Mouse (Mus musculus) limb, embryonic 11.5 days (tissue): ENCODE results near the gene Kmt2e. TPM values are rescaled to one million over a fixed set of nuclear protein-coding genes. Genes with fewer than 3 reads are reported as not detected.
"Not testable (repeated sequence)": the region's sequence is repeated elsewhere in the genome, so short reads cannot be mapped to it uniquely, and the experiment has no call there.

Experiments used
- ATAC-seq: fragments of 200-750 bp; cut with Nextera tagmentation; 2 replicates; pipeline ENCODE4 v1.8.0; 2017; ENCODE audit warnings: low read depth; ENCODE audit not compliant: insufficient number of reproducible peaks, low FRiP score, low TSS enrichment
- DNase-seq: peaks from one replicate; pipeline ENCODE4 v3.0.0-alpha.2; 2015; ENCODE audit warnings: low spot score
- H3K27ac ChIP-seq: fragments of 300-500 bp; sonication (generic); replicated peaks from 2 replicates; pipeline ENCODE4 v1.5.1; 2014; ENCODE audit warnings: low read depth, mild to moderate bottlenecking, low read length
- H3K27me3 ChIP-seq: fragments of 300-500 bp; sonication (generic); 2 replicates; pipeline ENCODE4 v1.6.1; 2014; ENCODE audit warnings: mild to moderate bottlenecking, low read length, mixed read lengths; ENCODE audit not compliant: control insufficient read depth, insufficient read depth
- H3K36me3 ChIP-seq: fragments of 300-500 bp; sonication (generic); 2 replicates; pipeline ENCODE4 v1.6.1; 2014; ENCODE audit warnings: mild to moderate bottlenecking, low read length, moderate library complexity, mixed read lengths; ENCODE audit not compliant: control insufficient read depth, insufficient read depth
- H3K4me1 ChIP-seq: fragments of 300-500 bp; sonication (generic); 2 replicates; pipeline ENCODE4 v1.6.1; 2014; ENCODE audit warnings: low read length, mixed read lengths; ENCODE audit not compliant: control insufficient read depth, insufficient read depth
- H3K4me2 ChIP-seq: fragments of 300-500 bp; sonication (generic); 2 replicates; pipeline ENCODE4 v1.6.1; 2014; ENCODE audit warnings: low read depth, mild to moderate bottlenecking, moderate library complexity; ENCODE audit not compliant: severe bottlenecking
- H3K4me3 ChIP-seq: fragments of 300-500 bp; sonication (generic); 2 replicates; pipeline ENCODE4 v1.5.1; 2014; ENCODE audit warnings: low read depth, low read length
- H3K9ac ChIP-seq: fragments of 300-500 bp; sonication (generic); 2 replicates; pipeline ENCODE4 v1.6.1; 2014; ENCODE audit warnings: mild to moderate bottlenecking, low read length
- H3K9me3 ChIP-seq: fragments of 300-500 bp; sonication (generic); 2 replicates; pipeline ENCODE4 v1.6.1; 2016; ENCODE audit warnings: low read length; ENCODE audit not compliant: control insufficient read depth
- WGBS: fragments of 180-500 bp; shearing (Covaris S2); extraction: QIAGEN DNeasy Blood & Tissue Kit; methylation state at CpG from one replicate; pipeline ENCODE4 v1.1.7; 2014; 5-methylcytosine and 5-hydroxymethylcytosine counted together
- polyA plus RNA-seq: library from polyadenylated mRNA; unstranded; fragments of >200 nt; fragmentation: Nextera tagmentation; extraction: Ambion mirVana; gene quantifications from 2 replicates; pipeline ENCODE4 v1.2.1, GENCODE M21; 2014

Kmt2e gene
- polyA plus RNA-seq, 1 experiment from 2014 or later = 90.6 TPM

GRCm38 (mm10) chr5:23453561-23453960 is 19.3 kb downstream of the Kmt2e start:
- not testable (repeated sequence) for H3K36me3 ChIP-seq, H3K27ac ChIP-seq, H3K9ac ChIP-seq, H3K9me3 ChIP-seq, H3K4me1 ChIP-seq, H3K4me3 ChIP-seq, H3K4me2 ChIP-seq, H3K27me3 ChIP-seq, DNase-seq, ATAC-seq
- 92% methylated on average over 2 of the region's 2 CpGs for WGBS

- Histone ChIP-seq H3K9me3 (no peaks in the 10 kb centered on the region), H3K27me3 (no peaks in the 10 kb centered on the region), H3K4me1 (0 out of 2 replicates have a peak, but pooled peaks cover 3% of the 10 kb centered on the region), H3K27ac (no peak overlapping the region), H3K9ac (no peak overlapping the region), H3K36me3 (peaks cover 5% of the 10 kb centered on the region; the same call in 1 of the 2 replicates), H3K4me2 (no peak overlapping the region), H3K4me3 (no peak overlapping the region)
- no peak for DNase-seq
- WGBS = 74% methylated on average over 2 of the region's 2 CpGs
- ATAC-seq = no peak
Observed at GRCm38 (mm10) chr5:23461688-23462087, 27.4 kb downstream of the Kmt2e start.

GRCm38 (mm10) chr5:23464247-23464646 is 30.0 kb downstream of the Kmt2e start:
- no peaks in the 10 kb centered on the region for H3K27me3 ChIP-seq
- WGBS = 94% methylated on average over 3 of the region's 3 CpGs
- peaks cover 5% of the 10 kb centered on the region; the same call in 1 of the 2 replicates for H3K36me3 ChIP-seq
- no peak overlapping the region for H3K27ac ChIP-seq
- H3K4me2 ChIP-seq = no peak overlapping the region
- DNase-seq (no peak), ATAC-seq (no peak)
- H3K9ac ChIP-seq = no peak overlapping the region
- H3K4me3 ChIP-seq = no peak overlapping the region
- no peaks in the 10 kb centered on the region for H3K9me3 ChIP-seq
- no peaks in the 10 kb centered on the region for H3K4me1 ChIP-seq

GRCm38 (mm10) chr5:23464743-23465142 is 30.5 kb downstream of the Kmt2e start:
- WGBS = 94% methylated on average over 7 of the region's 8 CpGs
- Histone ChIP-seq H3K9ac (no peak overlapping the region), H3K4me1 (no peaks in the 10 kb centered on the region), H3K27me3 (no peaks in the 10 kb centered on the region), H3K9me3 (no peaks in the 10 kb centered on the region), H3K36me3 (peaks cover 5% of the 10 kb centered on the region; the same call in 1 of the 2 replicates), H3K4me2 (no peak overlapping the region), H3K4me3 (no peak overlapping the region), H3K27ac (no peak overlapping the region)
- DNase-seq (no peak), ATAC-seq (no peak)

- Histone ChIP-seq H3K4me3 (no peak overlapping the region), H3K4me1 (no peaks in the 10 kb centered on the region), H3K9me3 (no peaks in the 10 kb centered on the region), H3K27ac (no peak overlapping the region), H3K9ac (no peak overlapping the region), H3K36me3 (peaks cover 8% of the 10 kb centered on the region; the same call in 1 of the 2 replicates), H3K4me2 (no peak overlapping the region), H3K27me3 (no peaks in the 10 kb centered on the region)
- ATAC-seq = no peak
- 97% methylated on average over 4 of the region's 4 CpGs for WGBS
- no peak for DNase-seq
Observed at GRCm38 (mm10) chr5:23466546-23466945, 32.3 kb downstream of the Kmt2e start.

- H3K27me3 ChIP-seq = no peaks in the 10 kb centered on the region
- no peak for DNase-seq
Observed at GRCm38 (mm10) chr5:23473098-23473873, 39.0 kb downstream of the Kmt2e start.

GRCm38 (mm10) chr5:23483811-23484210 is 49.6 kb downstream of the Kmt2e start:
- 92% methylated on average over 7 of the region's 7 CpGs for WGBS

More at GRCm38 (mm10) chr5:23473098-23473873, 39.0 kb downstream of the Kmt2e start:
- H3K9ac ChIP-seq = no peak overlapping the region
- no peak for ATAC-seq
- H3K4me3 ChIP-seq = no peak overlapping the region
- H3K36me3 ChIP-seq = peaks cover 10% of the 10 kb centered on the region; the same call in 1 of the 2 replicates
- H3K4me1 ChIP-seq = no peaks in the 10 kb centered on the region
- H3K27ac ChIP-seq = no peak overlapping the region
- H3K4me2 ChIP-seq = no peak overlapping the region
- no peaks in the 10 kb centered on the region for H3K9me3 ChIP-seq
- 76% methylated on average over 6 of the region's 6 CpGs for whole genome bisulfite sequencing

GRCm38 (mm10) chr5:23489231-23489630 is 55.0 kb downstream of the Kmt2e start:
- Histone ChIP-seq H3K36me3 (peaks cover 31% of the 10 kb centered on the region), H3K4me3 (no peak overlapping the region), H3K9me3 (no peaks in the 10 kb centered on the region), H3K4me2 (no peak overlapping the region), H3K27ac (no peak overlapping the region), H3K27me3 (no peaks in the 10 kb centered on the region), H3K4me1 (no peaks in the 10 kb centered on the region), H3K9ac (no peak overlapping the region)
- DNase-seq (no peak), ATAC-seq (no peak)
- WGBS = 91% methylated on average over 4 of the region's 4 CpGs

More at GRCm38 (mm10) chr5:23483811-23484210, 49.6 kb downstream of the Kmt2e start:
- Histone ChIP-seq H3K27me3 (no peaks in the 10 kb centered on the region), H3K9me3 (no peaks in the 10 kb centered on the region), H3K36me3 (peaks cover 29% of the 10 kb centered on the region), H3K4me2 (no peak overlapping the region), H3K27ac (no peak overlapping the region), H3K4me3 (no peak overlapping the region), H3K9ac (no peak overlapping the region), H3K4me1 (no peaks in the 10 kb centered on the region)
- ATAC-seq = no peak
- no peak for DNase-seq
